Mouse (Mus musculus) midbrain, embryonic 11.5 days (tissue): ENCODE results near the gene Usp50. TPM values are rescaled to one million over a fixed set of nuclear protein-coding genes. Genes with fewer than 3 reads are reported as not detected.

Source experiments
- polyA plus RNA-seq: library from polyadenylated mRNA; unstranded; fragments of >200 nt; fragmentation: Nextera tagmentation; extraction: Ambion mirVana; gene quantifications from 2 replicates; pipeline ENCODE4 v1.2.1, GENCODE M21; 2014

The Usp50 gene
- polyA plus RNA-seq, 1 experiment from 2014 or later: 2.6 TPM

Other genes with a start within 250 kb of the Usp50 start
- gene Slc27a2, start 231.1 kb downstream of the Usp50 start, polyA plus RNA-seq: 3.3 and 3.8 TPM in 2 replicates
- gene Hdc, start 164.2 kb downstream of the Usp50 start, polyA plus RNA-seq: 0.42 and 0.50 TPM in 2 replicates
- 88.4 and 94.5 TPM in 2 replicates for gene Gabpb1, start 107.1 kb downstream of the Usp50 start, polyA plus RNA-seq
- 47.7 and 53.2 TPM in 2 replicates for gene Usp8, start 76.1 kb downstream of the Usp50 start, polyA plus RNA-seq
- 34.2 and 37.2 TPM in 2 replicates for gene Trpm7, start 92.8 kb upstream of the Usp50 start, polyA plus RNA-seq
- 30.6 and 37.7 TPM in 2 replicates for gene Sppl2a, start 149.8 kb upstream of the Usp50 start, polyA plus RNA-seq
- gene Ap4e1, start 225.2 kb upstream of the Usp50 start, polyA plus RNA-seq: 11.7 and 12.4 TPM in 2 replicates